Mouse (Mus musculus): ENCODE results near the gene Gnao1. TPM values are rescaled to one million over a fixed set of nuclear protein-coding genes. Genes with fewer than 3 reads are reported as not detected.

Gene Gnao1
- polyA plus RNA-seq, 2 experiments: 4.3 to 13.5 TPM

DNA sequence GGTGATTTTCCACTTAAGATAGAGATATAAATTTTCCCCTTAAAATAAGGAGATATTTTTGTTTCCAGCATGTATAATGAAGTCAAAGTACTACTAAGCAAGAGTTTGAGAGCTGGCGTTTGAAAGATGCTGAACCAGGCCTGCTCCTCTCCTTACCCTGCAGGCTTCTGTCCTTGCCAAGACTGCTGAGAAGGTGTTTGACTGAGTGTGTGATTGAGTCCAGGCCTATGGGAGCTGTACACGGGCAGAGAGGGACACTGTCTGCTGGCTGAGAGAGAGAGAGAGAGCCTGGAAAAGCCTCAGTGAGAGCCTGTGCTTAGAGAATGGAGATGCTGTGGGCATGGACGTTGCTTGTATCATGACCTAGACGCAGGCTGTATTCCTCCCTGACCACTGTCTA is 47.4 kb downstream of the Gnao1 start:
- Histone ChIP-seq H3K4me1 (ENCODE audit: control insufficient read depth, insufficient read depth, low read length) (no peaks in the 10 kb centered on the region), H3K36me3 (ENCODE audit: control insufficient read depth, insufficient read depth, low read length) (no peaks in the 10 kb centered on the region), H3K4me2 (replicated peaks; ENCODE audit: low read depth, low read length, severe bottlenecking) (no peak overlapping the region), H3K4me3 (replicated peaks; ENCODE audit: low read length) (no peak overlapping the region), H3K27me3 (ENCODE audit: control insufficient read depth, insufficient read depth, low read length) (no peaks in the 10 kb centered on the region), H3K9me3 (ENCODE audit: control insufficient read depth, low read length) (no peaks in the 10 kb centered on the region), H3K9ac (ENCODE audit: low read depth, low read length, severe bottlenecking) (no peak overlapping the region), H3K27ac (replicated peaks; ENCODE audit: low read depth, low read length) (no peak overlapping the region)
- no peak for ATAC-seq (ENCODE audit: low FRiP score, low read depth)
- DNase-seq (ENCODE audit: low spot score): no peak
- 80% methylated on average over 4 of the region's 4 CpGs for WGBS
- TF ChIP-seq POLR2A (IDR thresholded peaks at IDR 0.05; ENCODE audit: borderline replicate concordance, extremely low read depth, insufficient read depth, insufficient read length): no peak

DNA sequence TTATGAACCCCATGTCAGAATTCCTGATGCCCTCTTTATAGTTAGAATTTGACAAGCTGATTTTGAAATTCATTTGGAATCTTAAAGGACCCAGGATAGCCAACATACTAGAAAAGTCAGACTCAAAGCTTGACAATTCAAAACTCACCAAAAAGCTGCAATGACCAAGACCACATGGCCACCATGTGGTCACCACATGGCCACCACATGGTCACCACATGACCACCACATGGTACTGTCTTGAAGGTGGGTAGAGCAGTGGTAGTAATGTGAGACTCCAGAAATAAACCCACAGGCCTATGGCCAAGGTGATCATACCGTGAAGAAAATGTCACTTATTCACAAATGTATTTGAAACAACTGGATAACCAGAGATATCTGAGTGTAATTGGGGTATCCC is 48.5 kb downstream of the Gnao1 start:
- ATAC-seq (ENCODE audit: low FRiP score, low read depth) (no peak), DNase-seq (ENCODE audit: low spot score) (no peak)
- Histone ChIP-seq H3K4me2 (replicated peaks; ENCODE audit: low read depth, low read length, severe bottlenecking) (no peak overlapping the region), H3K4me3 (replicated peaks; ENCODE audit: low read length) (no peak overlapping the region), H3K27ac (replicated peaks; ENCODE audit: low read depth, low read length) (no peak overlapping the region), H3K4me1 (ENCODE audit: control insufficient read depth, insufficient read depth, low read length) (no peaks in the 10 kb centered on the region), H3K27me3 (ENCODE audit: control insufficient read depth, insufficient read depth, low read length) (no peaks in the 10 kb centered on the region), H3K36me3 (ENCODE audit: control insufficient read depth, insufficient read depth, low read length) (no peaks in the 10 kb centered on the region), H3K9me3 (ENCODE audit: control insufficient read depth, low read length) (no peaks in the 10 kb centered on the region), H3K9ac (ENCODE audit: low read depth, low read length, severe bottlenecking) (no peak overlapping the region)
- no peak for TF ChIP-seq POLR2A (IDR thresholded peaks at IDR 0.05; ENCODE audit: borderline replicate concordance, extremely low read depth, insufficient read depth, insufficient read length)
- WGBS: 63% methylated on average over 1 of the region's 1 CpGs

DNA sequence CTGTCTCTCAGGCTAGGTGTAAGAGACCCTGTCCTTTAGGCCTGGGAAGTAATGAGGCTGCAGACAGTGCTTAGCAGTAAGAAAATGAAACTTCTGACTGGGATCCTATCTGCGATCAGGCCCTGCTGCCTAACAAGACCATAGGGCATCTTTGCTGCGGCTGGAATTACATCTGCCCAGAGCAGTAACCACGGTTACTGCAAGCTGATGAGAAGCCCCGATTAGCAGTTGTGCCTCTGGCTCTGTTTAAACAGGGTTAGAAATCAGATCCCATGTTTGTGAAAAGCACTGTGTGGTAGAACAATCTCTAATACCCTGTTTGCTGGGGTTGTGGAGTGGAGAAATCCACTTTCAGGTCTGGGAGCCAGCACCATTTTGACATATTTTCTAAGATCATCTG is 50.3 kb downstream of the Gnao1 start:
- H3K4me1 ChIP-seq (ENCODE audit: control insufficient read depth, insufficient read depth, low read length): no peaks in the 10 kb centered on the region
- no peaks in the 10 kb centered on the region for H3K36me3 ChIP-seq (ENCODE audit: control insufficient read depth, insufficient read depth, low read length)
- no peaks in the 10 kb centered on the region for H3K27me3 ChIP-seq (ENCODE audit: control insufficient read depth, insufficient read depth, low read length)
- no peak for DNase-seq (ENCODE audit: low spot score)
- H3K9me3 ChIP-seq (ENCODE audit: control insufficient read depth, low read length): no peaks in the 10 kb centered on the region
- no peak overlapping the region for H3K4me2 ChIP-seq (replicated peaks; ENCODE audit: low read depth, low read length, severe bottlenecking)
- TF ChIP-seq POLR2A (IDR thresholded peaks at IDR 0.05; ENCODE audit: borderline replicate concordance, extremely low read depth, insufficient read depth, insufficient read length): no peak
- ATAC-seq (ENCODE audit: low FRiP score, low read depth): no peak
- 47% methylated on average over 4 of the region's 4 CpGs for WGBS
- no peak overlapping the region for H3K4me3 ChIP-seq (replicated peaks; ENCODE audit: low read length)
- H3K27ac ChIP-seq (replicated peaks; ENCODE audit: low read depth, low read length): no peak overlapping the region
- H3K9ac ChIP-seq (ENCODE audit: low read depth, low read length, severe bottlenecking): no peak overlapping the region

DNA sequence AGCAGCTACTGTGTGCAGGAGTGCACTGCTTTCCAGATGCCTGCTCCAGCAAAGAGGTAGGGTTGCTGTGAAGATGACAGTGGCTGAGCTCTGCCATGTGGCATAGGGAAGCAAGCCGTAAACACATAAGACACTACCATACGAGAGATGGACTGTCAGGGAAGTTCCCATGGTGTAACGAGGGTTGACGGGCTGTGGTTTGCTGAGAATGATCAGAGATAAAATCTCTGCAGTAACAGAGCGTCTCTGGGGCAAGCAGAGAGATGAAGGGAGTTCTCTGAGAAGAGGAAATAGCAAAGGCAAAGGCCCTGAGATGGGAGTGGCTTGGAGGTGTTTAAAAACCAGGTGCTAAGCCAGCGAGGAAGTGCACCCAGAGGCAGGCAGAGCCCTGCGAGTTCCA is 54.3 kb downstream of the Gnao1 start:
- Histone ChIP-seq H3K27me3 (ENCODE audit: control insufficient read depth, insufficient read depth, low read length) (no peaks in the 10 kb centered on the region), H3K4me3 (replicated peaks; ENCODE audit: low read length) (no peak overlapping the region), H3K4me1 (ENCODE audit: control insufficient read depth, insufficient read depth, low read length) (no peaks in the 10 kb centered on the region), H3K27ac (replicated peaks; ENCODE audit: low read depth, low read length) (no peak overlapping the region), H3K9ac (ENCODE audit: low read depth, low read length, severe bottlenecking) (no peak overlapping the region), H3K4me2 (replicated peaks; ENCODE audit: low read depth, low read length, severe bottlenecking) (no peak overlapping the region), H3K36me3 (ENCODE audit: control insufficient read depth, insufficient read depth, low read length) (no peaks in the 10 kb centered on the region), H3K9me3 (ENCODE audit: control insufficient read depth, low read length) (no peaks in the 10 kb centered on the region)
- WGBS: 45% methylated on average over 7 of the region's 7 CpGs
- TF ChIP-seq POLR2A (IDR thresholded peaks at IDR 0.05; ENCODE audit: borderline replicate concordance, extremely low read depth, insufficient read depth, insufficient read length): no peak
- DNase-seq (ENCODE audit: low spot score) (no peak), ATAC-seq (ENCODE audit: low FRiP score, low read depth) (no peak)

DNA sequence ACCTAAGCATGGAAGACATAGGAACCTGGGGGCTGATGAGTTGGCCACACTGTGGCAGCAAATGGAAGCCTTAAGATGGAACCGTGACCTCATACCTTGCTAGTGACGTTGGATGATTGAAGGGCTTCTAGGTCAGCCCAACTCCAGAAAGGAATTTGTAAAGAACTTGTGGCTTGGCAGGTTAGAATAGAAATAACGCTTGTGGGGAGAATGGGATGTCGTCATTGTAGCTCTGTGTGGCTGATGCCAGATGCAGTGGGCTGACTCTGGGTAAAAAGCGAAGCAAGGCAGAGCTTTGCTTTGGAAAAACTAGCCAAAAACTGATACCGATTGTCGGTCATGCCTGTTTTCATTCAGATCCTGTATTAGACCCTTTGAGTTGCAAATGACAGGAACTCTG is 56.5 kb downstream of the Gnao1 start:
- ATAC-seq (ENCODE audit: low FRiP score, low read depth) (no peak), DNase-seq (ENCODE audit: low spot score) (no peak)
- no peaks in the 10 kb centered on the region for H3K27me3 ChIP-seq (ENCODE audit: control insufficient read depth, insufficient read depth, low read length)
- no peak overlapping the region for H3K27ac ChIP-seq (replicated peaks; ENCODE audit: low read depth, low read length)
- H3K4me2 ChIP-seq (replicated peaks; ENCODE audit: low read depth, low read length, severe bottlenecking): no peak overlapping the region
- no peak overlapping the region for H3K9ac ChIP-seq (ENCODE audit: low read depth, low read length, severe bottlenecking)
- 84% methylated on average over 7 of the region's 7 CpGs for WGBS
- TF ChIP-seq POLR2A (IDR thresholded peaks at IDR 0.05; ENCODE audit: borderline replicate concordance, extremely low read depth, insufficient read depth, insufficient read length): no peak
- no peaks in the 10 kb centered on the region for H3K4me1 ChIP-seq (ENCODE audit: control insufficient read depth, insufficient read depth, low read length)
- no peaks in the 10 kb centered on the region for H3K36me3 ChIP-seq (ENCODE audit: control insufficient read depth, insufficient read depth, low read length)
- H3K4me3 ChIP-seq (replicated peaks; ENCODE audit: low read length): no peak overlapping the region
- H3K9me3 ChIP-seq (ENCODE audit: control insufficient read depth, low read length): no peaks in the 10 kb centered on the region

Measured in limb, embryonic 14.5 days (tissue).